Mouse (Mus musculus) forebrain, embryonic 16.5 days (tissue): ENCODE measurements around the gene Hmgcl. TPM values are rescaled to one million over a fixed set of nuclear protein-coding genes. Genes with fewer than 3 reads are reported as not detected.

ENCODE experiments used
- ATAC-seq: fragments of 200-750 bp; cut with Nextera tagmentation; 2 replicates; pipeline ENCODE4 v1.8.0; 2017; ENCODE audit warnings: mild to moderate bottlenecking, moderate library complexity
- H3K27ac ChIP-seq: fragments of 300-500 bp; sonication (generic); 2 replicates; pipeline ENCODE4 v1.5.1; 2014; ENCODE audit warnings: low read length, control low read depth
- H3K27me3 ChIP-seq: fragments of 300-500 bp; sonication (generic); replicated peaks from 2 replicates; pipeline ENCODE4 v1.6.1; 2014; ENCODE audit warnings: low read length; ENCODE audit not compliant: control insufficient read depth, insufficient read depth
- H3K36me3 ChIP-seq: fragments of 300-500 bp; sonication (generic); 2 replicates; pipeline ENCODE4 v1.6.1; 2014; ENCODE audit not compliant: control insufficient read depth, insufficient read depth
- H3K4me1 ChIP-seq: fragments of 300-500 bp; sonication (generic); replicated peaks from 2 replicates; pipeline ENCODE4 v1.6.1; 2014; ENCODE audit warnings: low read length; ENCODE audit not compliant: control insufficient read depth, insufficient read depth
- H3K4me2 ChIP-seq: fragments of 300-500 bp; sonication (generic); 2 replicates; pipeline ENCODE4 v1.6.1; 2014; ENCODE audit warnings: mild to moderate bottlenecking, low read length, control low read depth
- H3K4me3 ChIP-seq: fragments of 300-500 bp; sonication (generic); replicated peaks from 2 replicates; pipeline ENCODE4 v1.5.1; 2014; ENCODE audit warnings: mild to moderate bottlenecking, low read length, control low read depth
- H3K9ac ChIP-seq: fragments of 300-500 bp; sonication (generic); replicated peaks from 2 replicates; pipeline ENCODE4 v1.6.1; 2014; ENCODE audit warnings: low read depth, low read length, control low read depth
- H3K9me3 ChIP-seq: fragments of 300-500 bp; sonication (generic); 2 replicates; pipeline ENCODE4 v1.6.1; 2016; ENCODE audit warnings: low read length; ENCODE audit not compliant: control insufficient read depth
- WGBS: fragments of 180-500 bp; shearing (Covaris S2); extraction: QIAGEN DNeasy Blood & Tissue Kit; methylation state at CpG from one replicate; pipeline ENCODE4 v1.1.7; 2014; 5-methylcytosine and 5-hydroxymethylcytosine counted together
- polyA plus RNA-seq: library from polyadenylated mRNA; unstranded; fragments of >200 nt; fragmentation: Nextera tagmentation; extraction: Ambion mirVana; gene quantifications from 2 replicates; pipeline ENCODE4 v1.2.1, GENCODE M21; 2015

Hmgcl gene
- polyA plus RNA-seq, 1 experiment from 2014 or later: 67.9 TPM

- peaks cover 11% of the 10 kb centered on the region for H3K4me1 ChIP-seq
- H3K36me3 ChIP-seq: no peaks in the 10 kb centered on the region; the same call in 1 of the 2 replicates
- H3K9ac ChIP-seq: no peak overlapping the region
- H3K27me3 ChIP-seq: no peaks in the 10 kb centered on the region
- no peaks in the 10 kb centered on the region for H3K9me3 ChIP-seq
- no peak overlapping the region for H3K27ac ChIP-seq
- H3K4me3 ChIP-seq: no peak overlapping the region
- 87% methylated on average over 2 of the region's 2 CpGs for WGBS
- no peak for ATAC-seq
- no peak overlapping the region for H3K4me2 ChIP-seq
Observed at GRCm38 (mm10) chr4:135924418-135924817, 21.8 kb upstream of the Hmgcl start.

DNA sequence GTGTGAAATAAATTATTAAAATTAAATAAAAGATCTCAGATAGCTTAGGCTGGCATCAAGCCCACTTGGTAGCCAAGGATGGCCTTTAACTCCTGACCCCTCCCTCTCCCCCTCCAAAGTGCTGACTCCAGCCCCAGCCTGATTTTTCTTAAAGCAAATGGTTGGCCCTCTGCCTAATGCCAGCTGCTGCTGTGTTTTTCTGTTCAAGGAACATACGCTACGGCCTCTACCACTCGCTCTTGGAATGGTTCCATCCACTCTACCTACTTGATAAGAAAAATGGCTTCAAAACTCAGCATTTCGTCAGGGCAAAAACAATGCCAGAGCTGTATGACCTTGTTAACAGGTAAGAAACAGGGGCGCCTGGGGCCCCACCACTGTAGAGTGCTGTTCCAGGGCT is 20.9 kb upstream of the Hmgcl start:
- WGBS: 69% methylated on average over 5 of the region's 5 CpGs

GRCm38 (mm10) chr4:135926195-135926808 is 19.9 kb upstream of the Hmgcl start:
- Histone ChIP-seq H3K9ac (no peak overlapping the region), H3K9me3 (no peaks in the 10 kb centered on the region), H3K27me3 (no peaks in the 10 kb centered on the region), H3K4me3 (no peak overlapping the region), H3K4me1 (peaks cover 11% of the 10 kb centered on the region), H3K36me3 (no peaks in the 10 kb centered on the region; the same call in 1 of the 2 replicates), H3K27ac (no peak overlapping the region), H3K4me2 (no peak overlapping the region)
- ATAC-seq: no peak
- 91% methylated on average over 10 of the region's 10 CpGs for WGBS

More for the DNA sequence above, 20.9 kb upstream of the Hmgcl start:
- H3K27ac ChIP-seq: no peak overlapping the region
- H3K9ac ChIP-seq: no peak overlapping the region
- no peaks in the 10 kb centered on the region for H3K9me3 ChIP-seq
- ATAC-seq: no peak
- H3K27me3 ChIP-seq: no peaks in the 10 kb centered on the region
- peaks cover 11% of the 10 kb centered on the region for H3K4me1 ChIP-seq
- H3K4me3 ChIP-seq: no peak overlapping the region
- no peaks in the 10 kb centered on the region; the same call in 1 of the 2 replicates for H3K36me3 ChIP-seq
- H3K4me2 ChIP-seq: no peak overlapping the region

- ATAC-seq: no peak
- Histone ChIP-seq H3K4me2 (no peak overlapping the region), H3K27ac (no peak overlapping the region), H3K9me3 (no peaks in the 10 kb centered on the region), H3K36me3 (no peaks in the 10 kb centered on the region; the same call in 1 of the 2 replicates), H3K27me3 (no peaks in the 10 kb centered on the region), H3K9ac (no peak overlapping the region), H3K4me3 (no peak overlapping the region), H3K4me1 (peaks cover 5% of the 10 kb centered on the region)
- 97% methylated on average over 3 of the region's 3 CpGs for WGBS
Observed at GRCm38 (mm10) chr4:135926861-135927260, 19.4 kb upstream of the Hmgcl start.

GRCm38 (mm10) chr4:135928376-135928775 is 17.9 kb upstream of the Hmgcl start:
- 79% methylated on average over 9 of the region's 9 CpGs for WGBS
- no peak overlapping the region for H3K27ac ChIP-seq
- H3K27me3 ChIP-seq: no peaks in the 10 kb centered on the region
- H3K36me3 ChIP-seq: no peaks in the 10 kb centered on the region; the same call in 1 of the 2 replicates
- no peaks in the 10 kb centered on the region for H3K9me3 ChIP-seq
- no peak overlapping the region for H3K9ac ChIP-seq
- no peak overlapping the region for H3K4me3 ChIP-seq
- H3K4me1 ChIP-seq: peaks cover 3% of the 10 kb centered on the region; the same call in 1 of the 2 replicates
- no peak for ATAC-seq
- H3K4me2 ChIP-seq: no peak overlapping the region

DNA sequence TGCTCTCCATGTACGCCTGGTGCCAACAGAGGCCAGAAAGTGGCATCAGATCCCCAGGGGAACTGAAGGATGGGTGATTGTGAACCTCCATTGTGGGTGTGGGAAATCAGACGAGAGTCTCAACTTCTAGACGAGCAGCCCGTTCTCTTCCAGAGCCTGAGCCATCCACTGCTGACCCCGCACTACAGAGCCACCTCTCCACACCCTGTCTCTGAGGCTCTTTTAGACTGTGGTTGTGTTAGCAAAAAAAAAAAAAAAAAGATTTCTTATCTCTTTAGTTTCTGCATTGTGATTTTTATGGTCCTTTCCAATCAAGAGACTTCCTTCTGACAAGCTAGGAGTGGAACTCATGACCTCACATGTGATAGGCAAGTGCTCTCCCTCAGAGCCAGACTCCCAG is 16.8 kb upstream of the Hmgcl start:
- Histone ChIP-seq H3K4me3 (no peak overlapping the region), H3K9me3 (no peaks in the 10 kb centered on the region), H3K36me3 (no peaks in the 10 kb centered on the region; the same call in 1 of the 2 replicates), H3K27me3 (no peaks in the 10 kb centered on the region), H3K4me2 (no peak overlapping the region), H3K9ac (no peak overlapping the region), H3K27ac (no peak overlapping the region), H3K4me1 (peaks cover 3% of the 10 kb centered on the region; the same call in 1 of the 2 replicates)
- 85% methylated on average over 5 of the region's 5 CpGs for WGBS
- ATAC-seq: no peak

DNA sequence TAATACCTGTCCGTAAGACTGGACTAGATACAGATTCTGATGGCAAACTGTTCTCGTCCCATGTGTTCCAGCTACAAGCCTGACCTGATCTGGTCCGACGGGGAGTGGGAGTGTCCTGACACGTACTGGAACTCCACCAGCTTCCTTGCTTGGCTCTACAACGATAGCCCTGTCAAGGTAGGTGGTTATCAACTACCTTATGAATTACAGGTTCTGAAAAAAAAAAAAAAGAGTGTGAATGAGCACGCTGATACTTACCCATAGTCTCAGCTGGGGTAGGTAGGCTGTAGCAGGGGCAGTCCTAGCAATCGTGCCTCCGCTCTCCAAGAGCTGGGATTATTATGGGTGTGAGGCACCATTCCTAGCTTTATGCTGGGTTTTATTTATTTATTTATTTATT is 16.4 kb upstream of the Hmgcl start:
- no peak overlapping the region for H3K27ac ChIP-seq
- peaks cover 3% of the 10 kb centered on the region; the same call in 1 of the 2 replicates for H3K4me1 ChIP-seq
- H3K9ac ChIP-seq: no peak overlapping the region
- H3K9me3 ChIP-seq: no peaks in the 10 kb centered on the region
- WGBS: 89% methylated on average over 9 of the region's 9 CpGs
- ATAC-seq: no peak
- no peak overlapping the region for H3K4me3 ChIP-seq
- no peaks in the 10 kb centered on the region for H3K27me3 ChIP-seq
- no peaks in the 10 kb centered on the region; the same call in 1 of the 2 replicates for H3K36me3 ChIP-seq
- H3K4me2 ChIP-seq: no peak overlapping the region

DNA sequence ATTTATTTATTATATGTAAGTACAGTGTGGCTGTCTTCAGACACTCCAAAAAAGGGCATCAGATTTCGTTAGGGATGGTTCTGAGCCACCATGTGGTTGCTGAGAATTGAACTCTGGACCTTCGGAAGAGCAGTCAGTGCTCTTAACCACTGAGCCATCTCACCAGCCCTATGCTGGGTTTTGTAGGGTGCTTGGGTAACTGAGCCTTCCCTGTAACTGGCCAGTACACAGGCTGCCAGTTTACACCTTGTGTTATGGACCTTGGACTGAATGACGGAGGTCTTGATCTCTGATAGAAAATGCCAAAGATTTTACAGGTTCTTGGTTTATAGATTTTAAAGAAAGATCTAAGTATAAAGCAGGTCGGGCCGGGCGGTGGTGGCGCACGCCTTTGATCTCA is 16.0 kb upstream of the Hmgcl start:
- Histone ChIP-seq H3K4me3 (no peak overlapping the region), H3K27me3 (no peaks in the 10 kb centered on the region), H3K9me3 (no peaks in the 10 kb centered on the region), H3K27ac (no peak overlapping the region), H3K4me2 (no peak overlapping the region), H3K4me1 (peaks cover 3% of the 10 kb centered on the region; the same call in 1 of the 2 replicates), H3K36me3 (no peaks in the 10 kb centered on the region; the same call in 1 of the 2 replicates), H3K9ac (no peak overlapping the region)
- ATAC-seq: no peak
- 96% methylated on average over 8 of the region's 8 CpGs for WGBS

GRCm38 (mm10) chr4:135931832-135932231 is 14.4 kb upstream of the Hmgcl start:
- Histone ChIP-seq H3K9me3 (no peaks in the 10 kb centered on the region), H3K27me3 (no peaks in the 10 kb centered on the region), H3K36me3 (no peaks in the 10 kb centered on the region), H3K4me2 (no peak overlapping the region), H3K4me1 (no peaks in the 10 kb centered on the region), H3K27ac (no peak overlapping the region), H3K4me3 (no peak overlapping the region), H3K9ac (no peak overlapping the region)
- 67% methylated on average over 5 of the region's 5 CpGs for WGBS
- no peak for ATAC-seq
